Mouse (Mus musculus) large intestine, adult 2 months (tissue): ENCODE results near the gene Cdc42se2. TPM values are rescaled to one million over a fixed set of nuclear protein-coding genes. Genes with fewer than 3 reads are reported as not detected.

Experiments used
- polyA plus RNA-seq: library from polyadenylated mRNA; depleted of rRNA; stranded (reverse); fragments of >200 nt; gene quantifications from 2 replicates; pipeline ENCODE4 v1.2.3, GENCODE M21; 2012; rRNA removed

The Cdc42se2 gene
- polyA plus RNA-seq, 1 experiment: 81.0 TPM

Other genes starting within 250 kb of the Cdc42se2 start
- gene Lyrm7, start 73.2 kb upstream of the Cdc42se2 start, polyA plus RNA-seq: 0.70 and 0.72 TPM in 2 replicates
- gene Hint1, start 78.7 kb upstream of the Cdc42se2 start, polyA plus RNA-seq: 577 and 667 TPM in 2 replicates
- gene Gpx3, start 114.8 kb upstream of the Cdc42se2 start, polyA plus RNA-seq: 86.3 and 88.0 TPM in 2 replicates
- 49.6 and 88.0 TPM in 2 replicates for gene Tnip1, start 175.2 kb upstream of the Cdc42se2 start, polyA plus RNA-seq
- gene Anxa6, start 245.8 kb upstream of the Cdc42se2 start, polyA plus RNA-seq: 46.6 and 51.9 TPM in 2 replicates